Mouse (Mus musculus): ENCODE measurements around the gene Flvcr1. TPM values are rescaled to one million over a fixed set of nuclear protein-coding genes. Genes with fewer than 3 reads are reported as not detected.

Flvcr1 gene
- polyA plus RNA-seq, 2 experiments, result 7.8 to 15.0 TPM

- ATAC-seq (ENCODE audit: low FRiP score, low read depth), result no peak
- no peaks in the 10 kb centered on the region for H3K27me3 ChIP-seq (ENCODE audit: control insufficient read depth, insufficient read depth, low read length)
- H3K36me3 ChIP-seq (ENCODE audit: control insufficient read depth, insufficient read depth, low read length), result peaks cover 7% of the 10 kb centered on the region; the same call in 1 of the 2 replicates
- no peak overlapping the region for H3K4me3 ChIP-seq (replicated peaks; ENCODE audit: low read length)
- H3K4me2 ChIP-seq (replicated peaks; ENCODE audit: low read depth, low read length, severe bottlenecking), result no peak overlapping the region
- no peak for TF ChIP-seq POLR2A (IDR thresholded peaks at IDR 0.05; ENCODE audit: borderline replicate concordance, extremely low read depth, insufficient read depth, insufficient read length)
- 70% methylated on average over 3 of the region's 3 CpGs for WGBS
- no peak overlapping the region for H3K9ac ChIP-seq (ENCODE audit: low read depth, low read length, severe bottlenecking)
- H3K4me1 ChIP-seq (ENCODE audit: control insufficient read depth, insufficient read depth, low read length), result no peaks in the 10 kb centered on the region
- no peak for DNase-seq (ENCODE audit: low spot score)
- no peaks in the 10 kb centered on the region for H3K9me3 ChIP-seq (ENCODE audit: control insufficient read depth, low read length)
- no peak overlapping the region for H3K27ac ChIP-seq (replicated peaks; ENCODE audit: low read depth, low read length)
These were observed 27.6 kb upstream of the Flvcr1 start for GRCm38 (mm10) chr1:191053555-191053954.

GRCm38 (mm10) chr1:191046231-191046824, 20.4 kb upstream of the Flvcr1 start:
- H3K4me3 ChIP-seq (replicated peaks; ENCODE audit: low read length), result no peak overlapping the region
- no peak for TF ChIP-seq POLR2A (IDR thresholded peaks at IDR 0.05; ENCODE audit: borderline replicate concordance, extremely low read depth, insufficient read depth, insufficient read length)
- 75% methylated on average over 7 of the region's 7 CpGs for WGBS
- no peak overlapping the region for H3K27ac ChIP-seq (replicated peaks; ENCODE audit: low read depth, low read length)
- DNase-seq (ENCODE audit: low spot score) (no peak), ATAC-seq (ENCODE audit: low FRiP score, low read depth) (no peak)
- no peaks in the 10 kb centered on the region for H3K4me1 ChIP-seq (ENCODE audit: control insufficient read depth, insufficient read depth, low read length)
- H3K9ac ChIP-seq (ENCODE audit: low read depth, low read length, severe bottlenecking), result no peak overlapping the region
- H3K4me2 ChIP-seq (replicated peaks; ENCODE audit: low read depth, low read length, severe bottlenecking), result no peak overlapping the region
- no peaks in the 10 kb centered on the region for H3K9me3 ChIP-seq (ENCODE audit: control insufficient read depth, low read length)
- H3K27me3 ChIP-seq (ENCODE audit: control insufficient read depth, insufficient read depth, low read length), result no peaks in the 10 kb centered on the region
- H3K36me3 ChIP-seq (ENCODE audit: control insufficient read depth, insufficient read depth, low read length), result no peaks in the 10 kb centered on the region

- Histone ChIP-seq H3K27me3 (ENCODE audit: control insufficient read depth, insufficient read depth, low read length) (no peaks in the 10 kb centered on the region), H3K9me3 (ENCODE audit: control insufficient read depth, low read length) (no peaks in the 10 kb centered on the region), H3K36me3 (ENCODE audit: control insufficient read depth, insufficient read depth, low read length) (no peaks in the 10 kb centered on the region), H3K4me3 (replicated peaks; ENCODE audit: low read length) (no peak overlapping the region), H3K4me2 (replicated peaks; ENCODE audit: low read depth, low read length, severe bottlenecking) (no peak overlapping the region), H3K4me1 (ENCODE audit: control insufficient read depth, insufficient read depth, low read length) (no peaks in the 10 kb centered on the region), H3K27ac (replicated peaks; ENCODE audit: low read depth, low read length) (no peak overlapping the region), H3K9ac (ENCODE audit: low read depth, low read length, severe bottlenecking) (no peak overlapping the region)
- DNase-seq (ENCODE audit: low spot score) (no peak), ATAC-seq (ENCODE audit: low FRiP score, low read depth) (no peak)
- TF ChIP-seq POLR2A (IDR thresholded peaks at IDR 0.05; ENCODE audit: borderline replicate concordance, extremely low read depth, insufficient read depth, insufficient read length), result no peak
- WGBS, result 97% methylated on average over 2 of the region's 2 CpGs
These were observed 19.3 kb upstream of the Flvcr1 start for GRCm38 (mm10) chr1:191045264-191045663.

GRCm38 (mm10) chr1:191042688-191043087, 16.7 kb upstream of the Flvcr1 start:
- Histone ChIP-seq H3K4me1 (ENCODE audit: control insufficient read depth, insufficient read depth, low read length) (no peaks in the 10 kb centered on the region), H3K9ac (ENCODE audit: low read depth, low read length, severe bottlenecking) (no peak overlapping the region), H3K4me2 (replicated peaks; ENCODE audit: low read depth, low read length, severe bottlenecking) (no peak overlapping the region), H3K4me3 (replicated peaks; ENCODE audit: low read length) (no peak overlapping the region), H3K9me3 (ENCODE audit: control insufficient read depth, low read length) (no peaks in the 10 kb centered on the region), H3K27me3 (ENCODE audit: control insufficient read depth, insufficient read depth, low read length) (no peaks in the 10 kb centered on the region), H3K27ac (replicated peaks; ENCODE audit: low read depth, low read length) (no peak overlapping the region), H3K36me3 (ENCODE audit: control insufficient read depth, insufficient read depth, low read length) (no peaks in the 10 kb centered on the region)
- 81% methylated on average over 3 of the region's 3 CpGs for WGBS
- no peak for TF ChIP-seq POLR2A (IDR thresholded peaks at IDR 0.05; ENCODE audit: borderline replicate concordance, extremely low read depth, insufficient read depth, insufficient read length)
- DNase-seq (ENCODE audit: low spot score) (no peak), ATAC-seq (ENCODE audit: low FRiP score, low read depth) (no peak)

- Histone ChIP-seq H3K27me3 (ENCODE audit: control insufficient read depth, insufficient read depth, low read length) (no peaks in the 10 kb centered on the region), H3K4me1 (ENCODE audit: control insufficient read depth, insufficient read depth, low read length) (no peaks in the 10 kb centered on the region), H3K27ac (replicated peaks; ENCODE audit: low read depth, low read length) (no peak overlapping the region), H3K4me3 (replicated peaks; ENCODE audit: low read length) (no peak overlapping the region), H3K4me2 (replicated peaks; ENCODE audit: low read depth, low read length, severe bottlenecking) (no peak overlapping the region), H3K9ac (ENCODE audit: low read depth, low read length, severe bottlenecking) (no peak overlapping the region), H3K9me3 (ENCODE audit: control insufficient read depth, low read length) (no peaks in the 10 kb centered on the region), H3K36me3 (ENCODE audit: control insufficient read depth, insufficient read depth, low read length) (no peaks in the 10 kb centered on the region)
- ATAC-seq (ENCODE audit: low FRiP score, low read depth), result no peak
- no peak for TF ChIP-seq POLR2A (IDR thresholded peaks at IDR 0.05; ENCODE audit: borderline replicate concordance, extremely low read depth, insufficient read depth, insufficient read length)
- 83% methylated on average over 5 of the region's 5 CpGs for WGBS
- no peak for DNase-seq (ENCODE audit: low spot score)
These were observed 16.1 kb upstream of the Flvcr1 start for GRCm38 (mm10) chr1:191042106-191042505.

DNA sequence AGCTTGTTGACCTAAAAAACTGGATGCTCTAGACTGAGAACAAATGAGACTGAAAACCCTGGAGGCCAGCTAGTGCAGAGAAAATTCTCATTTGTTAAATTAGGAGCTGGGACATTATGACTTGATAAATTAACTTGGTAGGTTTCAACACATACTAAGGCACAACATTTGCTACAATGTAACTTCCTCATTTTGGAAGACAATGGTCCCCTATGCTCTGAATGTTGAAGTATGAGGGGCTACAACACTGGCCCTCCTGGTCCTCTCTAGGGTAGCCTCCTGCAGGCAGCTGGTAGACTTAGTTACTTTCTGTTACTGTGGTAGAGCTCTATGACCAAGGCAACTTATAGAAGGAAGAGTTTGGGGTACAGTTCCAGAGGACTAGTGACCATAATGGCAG, 15.4 kb upstream of the Flvcr1 start:
- Histone ChIP-seq H3K9ac (ENCODE audit: low read depth, low read length, severe bottlenecking) (no peak overlapping the region), H3K4me2 (replicated peaks; ENCODE audit: low read depth, low read length, severe bottlenecking) (no peak overlapping the region), H3K36me3 (ENCODE audit: control insufficient read depth, insufficient read depth, low read length) (no peaks in the 10 kb centered on the region), H3K9me3 (ENCODE audit: control insufficient read depth, low read length) (no peaks in the 10 kb centered on the region), H3K27ac (replicated peaks; ENCODE audit: low read depth, low read length) (no peak overlapping the region), H3K4me1 (ENCODE audit: control insufficient read depth, insufficient read depth, low read length) (no peaks in the 10 kb centered on the region), H3K4me3 (replicated peaks; ENCODE audit: low read length) (no peak overlapping the region), H3K27me3 (ENCODE audit: control insufficient read depth, insufficient read depth, low read length) (no peaks in the 10 kb centered on the region)
- TF ChIP-seq POLR2A (IDR thresholded peaks at IDR 0.05; ENCODE audit: borderline replicate concordance, extremely low read depth, insufficient read depth, insufficient read length), result no peak
- DNase-seq (ENCODE audit: low spot score) (no peak), ATAC-seq (ENCODE audit: low FRiP score, low read depth) (no peak)

All from limb, embryonic 14.5 days (tissue).